Mouse (Mus musculus): ENCODE data around the gene Zswim8.

Zswim8 gene

GRCm38 (mm10) chr14:20707201-20708190 lies at the start of gene Zswim8:
Gene Zswim8 (plus strand): TSS chr14:20707552.
- DNase-seq (ENCODE audit: low spot score in 2 of 2), result peak; percentile 85 to 86

GRCm38 (mm10) chr14:20658326-20658725 lies 49.0 kb upstream of the Zswim8 start:
- no peak for DNase-seq (ENCODE audit: low spot score in 2 of 2)

GRCm38 (mm10) chr14:20658902-20659301 lies 48.5 kb upstream of the Zswim8 start:
- DNase-seq (ENCODE audit: low spot score in 2 of 2), result no peak

GRCm38 (mm10) chr14:20659687-20660086 lies 47.7 kb upstream of the Zswim8 start:
- no peak for DNase-seq (ENCODE audit: low spot score in 2 of 2)

- peak; percentile 87 to 89 for DNase-seq (ENCODE audit: low spot score in 2 of 2)
Measured at GRCm38 (mm10) chr14:20660827-20661660, 46.3 kb upstream of the Zswim8 start.

- DNase-seq (ENCODE audit: low spot score in 2 of 2), result no peak
Measured at GRCm38 (mm10) chr14:20661661-20662331, 45.6 kb upstream of the Zswim8 start.

- DNase-seq (ENCODE audit: low spot score in 2 of 2), result no peak
Measured at GRCm38 (mm10) chr14:20662740-20663139, 44.6 kb upstream of the Zswim8 start.

GRCm38 (mm10) chr14:20663601-20664000 lies 43.8 kb upstream of the Zswim8 start:
- no peak for DNase-seq (ENCODE audit: low spot score in 2 of 2)

- no peak for DNase-seq (ENCODE audit: low spot score in 2 of 2)
Measured at GRCm38 (mm10) chr14:20664436-20664835, 42.9 kb upstream of the Zswim8 start.

GRCm38 (mm10) chr14:20667469-20667868 lies 39.9 kb upstream of the Zswim8 start:
- no peak for DNase-seq (ENCODE audit: low spot score in 2 of 2)

GRCm38 (mm10) chr14:20668154-20668810 lies 39.1 kb upstream of the Zswim8 start, which contains the start of gene Synpo2l:
Gene Synpo2l (minus strand): TSS chr14:20668354.
- no peak for DNase-seq (ENCODE audit: low spot score in 2 of 2)

GRCm38 (mm10) chr14:20672990-20673389 lies 34.4 kb upstream of the Zswim8 start:
- DNase-seq (ENCODE audit: low spot score in 2 of 2), result no peak

GRCm38 (mm10) chr14:20673735-20674063 lies 33.7 kb upstream of the Zswim8 start:
- peak in 1 of 2 experiments; percentile 35 for DNase-seq (ENCODE audit: low spot score in 2 of 2)

- DNase-seq (ENCODE audit: low spot score in 2 of 2), result peak; percentile 94 to 96
Measured at GRCm38 (mm10) chr14:20674064-20674833, 33.1 kb upstream of the Zswim8 start, which contains the start of gene Sec24c. Gene Sec24c (plus strand): TSS chr14:20674308.

- DNase-seq (ENCODE audit: low spot score in 2 of 2), result no peak
Measured at GRCm38 (mm10) chr14:20677906-20678305, 29.4 kb upstream of the Zswim8 start.

- no peak for DNase-seq (ENCODE audit: low spot score in 2 of 2)
Measured at GRCm38 (mm10) chr14:20681742-20682141, 25.6 kb upstream of the Zswim8 start.

GRCm38 (mm10) chr14:20682498-20682897 lies 24.9 kb upstream of the Zswim8 start:
- no peak for DNase-seq (ENCODE audit: low spot score in 2 of 2)

- DNase-seq (ENCODE audit: low spot score in 2 of 2), result no peak
Measured at GRCm38 (mm10) chr14:20686576-20686975, 20.8 kb upstream of the Zswim8 start.

GRCm38 (mm10) chr14:20689009-20689408 lies 18.3 kb upstream of the Zswim8 start:
- no peak for DNase-seq (ENCODE audit: low spot score in 2 of 2)

- no peak for DNase-seq (ENCODE audit: low spot score in 2 of 2)
Measured at GRCm38 (mm10) chr14:20691772-20692171, 15.6 kb upstream of the Zswim8 start.

Measured in urinary bladder, adult 18-20 months (tissue).